Mouse (Mus musculus): ENCODE results near the gene Fdx1. TPM values are rescaled to one million over a fixed set of nuclear protein-coding genes. Genes with fewer than 3 reads are reported as not detected.

The Fdx1 gene
- total and polyA plus RNA-seq, 3 experiments, result 41.6 to 69.2 (median 51.1) TPM

DNA sequence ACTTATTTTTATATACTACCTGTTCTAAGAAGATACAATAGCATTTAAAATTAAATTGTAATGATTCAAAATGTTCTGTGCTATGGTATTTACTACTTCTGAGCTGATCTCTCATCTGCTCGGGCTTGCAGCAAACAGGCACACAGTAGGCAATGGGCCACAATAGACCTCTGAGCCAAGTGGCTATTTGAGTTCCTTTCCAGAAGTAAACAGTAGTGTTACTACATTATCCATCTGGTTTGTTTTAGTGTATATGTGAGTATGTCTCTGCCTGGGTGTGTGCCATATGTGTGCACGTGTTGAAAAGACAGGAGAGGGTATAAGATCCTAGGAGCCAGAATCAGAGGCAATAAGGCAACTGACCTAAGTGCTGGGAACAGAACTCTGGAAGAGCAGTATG lies 6.9 kb downstream of the Fdx1 start:
- Histone ChIP-seq H3K9ac (ENCODE audit: insufficient read depth, low read depth) (no peak overlapping the region), H3K4me1 (ENCODE audit: control insufficient read depth in 1 of 2, insufficient read depth in 2 of 2) (peaks cover 0 to 45% of the 10 kb centered on the region in 2 experiments; a peak in 2 of 4 replicates), H3K27me3 (replicated peaks) (no peaks in the 10 kb centered on the region), H3K4me3 (replicated peaks in 1 of 3; ENCODE audit: low read depth in 2 of 3, low read length in 2 of 3, poor library complexity in 1 of 3) (no peak overlapping the region), H3K27ac (ENCODE audit: insufficient read depth, low read depth) (no peak overlapping the region), H3K79me2 (replicated peaks; ENCODE audit: control insufficient read depth, extremely low read depth, insufficient read depth, poor library complexity, severe bottlenecking) (peaks cover 2% of the 10 kb centered on the region), H3K4me2 (ENCODE audit: insufficient read depth, low read depth, poor library complexity, severe bottlenecking) (no peak overlapping the region), H3K36me3 (replicated peaks in 1 of 2; ENCODE audit: control insufficient read depth in 1 of 2, insufficient read depth in 1 of 2, low read length in 1 of 2) (peaks cover 16 to 47% of the 10 kb centered on the region in 2 experiments), H3K9me3 (replicated peaks; ENCODE audit: low read length) (no peaks in the 10 kb centered on the region)
- DNase-seq (ENCODE audit: extremely low read depth), result no peak
- in situ Hi-C loops (cut with MboI; ENCODE audit: low pct_ligation_motif_present, low pct_unique_long_range_greater_than_20kb, low sequenced_read_pairs), result no loop called here
- dilution Hi-C loops (cut with MboI; ENCODE audit: extremely low pct_ligation_motif_present, extremely low pct_unique_long_range_greater_than_20kb, low sequenced_read_pairs), result no loop called here
- no peak for TF ChIP-seq NRF1 (IDR thresholded peaks at IDR 0.05; ENCODE audit: low read depth, low read length)
- no peak for TF ChIP-seq UBTF (IDR thresholded peaks at IDR 0.05; ENCODE audit: low read depth, low read length)

DNA sequence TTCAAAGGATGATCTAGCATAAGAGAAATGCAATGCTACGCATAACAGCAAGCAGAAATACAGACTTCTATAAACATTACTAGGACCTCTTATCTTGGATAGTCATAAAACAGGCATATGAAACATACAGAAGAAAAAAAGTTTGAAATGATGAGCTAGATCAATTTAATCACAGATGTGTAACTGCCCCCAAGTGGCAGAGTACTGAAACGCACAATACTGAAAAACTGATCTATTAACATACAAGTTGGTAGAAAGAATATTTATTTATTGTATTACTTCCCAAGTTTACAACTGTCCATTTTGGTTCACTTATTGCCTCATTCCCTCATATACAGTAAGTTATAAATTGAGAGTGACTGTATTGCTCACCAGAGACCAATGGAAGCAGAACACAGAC lies 12.0 kb downstream of the Fdx1 start:
- H3K9ac ChIP-seq (ENCODE audit: insufficient read depth, low read depth), result no peak overlapping the region
- in situ Hi-C loops (cut with MboI; ENCODE audit: low pct_ligation_motif_present, low pct_unique_long_range_greater_than_20kb, low sequenced_read_pairs), result no loop called here
- no peaks in the 10 kb centered on the region for H3K27me3 ChIP-seq (replicated peaks)
- no peaks in the 10 kb centered on the region for H3K79me2 ChIP-seq (replicated peaks; ENCODE audit: control insufficient read depth, extremely low read depth, insufficient read depth, poor library complexity, severe bottlenecking)
- peak; percentile 35 for DNase-seq (ENCODE audit: extremely low read depth)
- no peak overlapping the region for H3K27ac ChIP-seq (ENCODE audit: insufficient read depth, low read depth)
- TF ChIP-seq KAT2A (IDR thresholded peaks at IDR 0.05; ENCODE audit: insufficient replicate concordance, low read length), result no peak
- peak in 1 of 2 experiments; percentile 71; a peak in 3 of 4 replicates for TF ChIP-seq CTCF (conservative IDR thresholded peaks at IDR 0.05 in 1 of 2, IDR thresholded peaks at IDR 0.05 in 1 of 2; ENCODE audit: low read depth in 2 of 2, low read length in 2 of 2)
- peak; percentile 80 for TF ChIP-seq ZNF384 (IDR thresholded peaks at IDR 0.05; ENCODE audit: low read depth, low read length)
- TF ChIP-seq GABPA (IDR thresholded peaks at IDR 0.05; ENCODE audit: insufficient replicate concordance, low read depth, low read length), result no peak
- TF ChIP-seq RAD21 (IDR thresholded peaks at IDR 0.05; ENCODE audit: low read depth, low read length), result peak; percentile 81
- TF ChIP-seq IRF4 (IDR thresholded peaks at IDR 0.05; ENCODE audit: low read depth, low read length), result no peak
- peak; percentile 68 for TF ChIP-seq SMC3 (IDR thresholded peaks at IDR 0.05; ENCODE audit: low read depth, low read length)
- H3K9me3 ChIP-seq (replicated peaks; ENCODE audit: low read length), result no peaks in the 10 kb centered on the region
- H3K36me3 ChIP-seq (replicated peaks in 1 of 2; ENCODE audit: control insufficient read depth in 1 of 2, insufficient read depth in 1 of 2, low read length in 1 of 2), result peaks cover 29 to 70% of the 10 kb centered on the region in 2 experiments
- dilution Hi-C loops (cut with MboI; ENCODE audit: extremely low pct_ligation_motif_present, extremely low pct_unique_long_range_greater_than_20kb, low sequenced_read_pairs), result no loop called here
- H3K4me2 ChIP-seq (ENCODE audit: insufficient read depth, low read depth, poor library complexity, severe bottlenecking), result no peak overlapping the region
- H3K4me1 ChIP-seq (ENCODE audit: control insufficient read depth in 1 of 2, insufficient read depth in 2 of 2), result peaks cover under 1 to 35% of the 10 kb centered on the region in 2 experiments; a peak in 2 of 4 replicates
- no peak overlapping the region for H3K4me3 ChIP-seq (replicated peaks in 1 of 3; ENCODE audit: low read depth in 2 of 3, low read length in 2 of 3, poor library complexity in 1 of 3)

DNA sequence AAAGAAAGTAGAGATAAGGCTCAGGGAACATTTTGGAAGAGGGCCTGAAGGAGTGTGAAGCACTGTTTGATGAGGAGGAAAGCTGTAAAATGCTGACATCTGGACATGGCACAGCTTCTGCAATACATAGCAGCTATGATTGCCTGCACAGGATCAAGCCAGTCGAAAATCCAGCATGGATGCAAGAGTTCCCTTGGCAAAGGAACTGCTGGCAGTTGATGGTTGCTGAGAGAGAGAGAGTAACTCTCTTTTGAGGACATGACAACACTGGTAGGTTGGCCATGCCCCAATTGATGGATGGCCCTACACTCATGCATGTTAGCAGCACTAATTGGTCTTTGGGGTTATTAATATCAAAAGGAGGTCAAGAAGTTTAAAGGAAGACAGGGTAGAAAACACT lies 12.7 kb downstream of the Fdx1 start:
- Histone ChIP-seq H3K9ac (ENCODE audit: insufficient read depth, low read depth) (no peak overlapping the region), H3K36me3 (replicated peaks in 1 of 2; ENCODE audit: control insufficient read depth in 1 of 2, insufficient read depth in 1 of 2, low read length in 1 of 2) (peaks cover 32 to 70% of the 10 kb centered on the region in 2 experiments), H3K9me3 (replicated peaks; ENCODE audit: low read length) (no peaks in the 10 kb centered on the region), H3K4me1 (ENCODE audit: control insufficient read depth in 1 of 2, insufficient read depth in 2 of 2) (peaks cover 6 to 42% of the 10 kb centered on the region in 2 experiments; a peak in 3 of 4 replicates), H3K4me2 (ENCODE audit: insufficient read depth, low read depth, poor library complexity, severe bottlenecking) (no peak overlapping the region), H3K27me3 (replicated peaks) (no peaks in the 10 kb centered on the region), H3K27ac (ENCODE audit: insufficient read depth, low read depth) (no peak overlapping the region), H3K4me3 (replicated peaks in 1 of 3; ENCODE audit: low read depth in 2 of 3, low read length in 2 of 3, poor library complexity in 1 of 3) (no peak overlapping the region), H3K79me2 (replicated peaks; ENCODE audit: control insufficient read depth, extremely low read depth, insufficient read depth, poor library complexity, severe bottlenecking) (no peaks in the 10 kb centered on the region)
- in situ Hi-C loops (cut with MboI; ENCODE audit: low pct_ligation_motif_present, low pct_unique_long_range_greater_than_20kb, low sequenced_read_pairs), result no loop called here
- TF ChIP-seq IRF4 (IDR thresholded peaks at IDR 0.05; ENCODE audit: low read depth, low read length) (no peak), GABPA (IDR thresholded peaks at IDR 0.05; ENCODE audit: insufficient replicate concordance, low read depth, low read length) (no peak), MEF2A (IDR thresholded peaks at IDR 0.05; ENCODE audit: borderline replicate concordance, low read depth, low read length) (no peak), ZMIZ1 (IDR thresholded peaks at IDR 0.05; ENCODE audit: low read depth, low read length) (no peak), ELF1 (IDR thresholded peaks at IDR 0.05; ENCODE audit: low read depth, low read length) (no peak), HCFC1 (IDR thresholded peaks at IDR 0.05; ENCODE audit: low read depth, low read length) (no peak), POLR2AphosphoS2 (IDR thresholded peaks at IDR 0.05; ENCODE audit: low read depth, low read length) (no peak), POLR2A (IDR thresholded peaks at IDR 0.05; ENCODE audit: low read depth, low read length) (no peak), EP300 (IDR thresholded peaks at IDR 0.05; ENCODE audit: low read length) (no peak), TCF12 (IDR thresholded peaks at IDR 0.05; ENCODE audit: low read depth, low read length) (no peak), KAT2A (IDR thresholded peaks at IDR 0.05; ENCODE audit: insufficient replicate concordance, low read length) (no peak), PAX5 (IDR thresholded peaks at IDR 0.05; ENCODE audit: low read length) (no peak), NELFE (IDR thresholded peaks at IDR 0.05; ENCODE audit: low read depth, low read length) (no peak), USF2 (conservative IDR thresholded peaks at IDR 0.05; ENCODE audit: low read depth, low read length) (no peak), CTCF (conservative IDR thresholded peaks at IDR 0.05 in 1 of 2, IDR thresholded peaks at IDR 0.05 in 1 of 2; ENCODE audit: low read depth in 2 of 2, low read length in 2 of 2) (no peak), JUND (conservative IDR thresholded peaks at IDR 0.05; ENCODE audit: low read depth, low read length) (no peak)
- dilution Hi-C loops (cut with MboI; ENCODE audit: extremely low pct_ligation_motif_present, extremely low pct_unique_long_range_greater_than_20kb, low sequenced_read_pairs), result no loop called here
- no peak for DNase-seq (ENCODE audit: extremely low read depth)

Data from CH12.LX (cell line).